Mouse (Mus musculus): ENCODE results near the gene Creld2. TPM values are rescaled to one million over a fixed set of nuclear protein-coding genes. Genes with fewer than 3 reads are reported as not detected.

Creld2 gene
- polyA plus RNA-seq, 1 experiment from 2014 or later = 64.3 TPM

GRCm38 (mm10) chr15:88831482-88831881 lies 12.0 kb downstream of the Creld2 start:
- Histone ChIP-seq H3K36me3 (replicated peaks) (peaks cover 13% of the 10 kb centered on the region), H3K4me3 (replicated peaks) (no peak overlapping the region), H3K4me2 (no peak overlapping the region), H3K4me1 (no peaks in the 10 kb centered on the region; the same call in 1 of the 2 replicates), H3K9me3 (no peaks in the 10 kb centered on the region), H3K9ac (no peak overlapping the region), H3K27me3 (no peaks in the 10 kb centered on the region), H3K27ac (no peak overlapping the region)
- no peak for ATAC-seq (ENCODE audit: low FRiP score)
- WGBS = 77% methylated on average over 5 of the region's 5 CpGs

- no peaks in the 10 kb centered on the region for H3K27me3 ChIP-seq
- H3K4me2 ChIP-seq = no peak overlapping the region
- 88% methylated on average over 9 of the region's 9 CpGs for WGBS
- H3K9me3 ChIP-seq = no peaks in the 10 kb centered on the region
- no peak overlapping the region for H3K9ac ChIP-seq
- no peak overlapping the region for H3K4me3 ChIP-seq (replicated peaks)
- H3K4me1 ChIP-seq = peaks cover 6% of the 10 kb centered on the region
- H3K27ac ChIP-seq = no peak overlapping the region
- no peak for ATAC-seq (ENCODE audit: low FRiP score)
- H3K36me3 ChIP-seq (replicated peaks) = peaks cover 3% of the 10 kb centered on the region; the same call in 1 of the 2 replicates
Measured at GRCm38 (mm10) chr15:88832536-88832935, 13.1 kb downstream of the Creld2 start.

GRCm38 (mm10) chr15:88836031-88836430 lies 16.6 kb downstream of the Creld2 start:
- no peak overlapping the region for H3K27ac ChIP-seq
- H3K4me2 ChIP-seq = no peak overlapping the region
- H3K4me3 ChIP-seq (replicated peaks) = no peak overlapping the region
- 0 out of 2 replicates have a peak, but pooled peaks cover 3% of the 10 kb centered on the region for H3K27me3 ChIP-seq
- WGBS = 86% methylated on average over 6 of the region's 6 CpGs
- H3K9me3 ChIP-seq = no peaks in the 10 kb centered on the region
- H3K36me3 ChIP-seq (replicated peaks) = no peaks in the 10 kb centered on the region
- no peak overlapping the region for H3K9ac ChIP-seq
- no peak for ATAC-seq (ENCODE audit: low FRiP score)
- peaks cover 29% of the 10 kb centered on the region for H3K4me1 ChIP-seq

- WGBS = 77% methylated on average over 5 of the region's 5 CpGs
- 0 out of 2 replicates have a peak, but pooled peaks cover 3% of the 10 kb centered on the region for H3K27me3 ChIP-seq
- H3K27ac ChIP-seq = no peak overlapping the region
- H3K36me3 ChIP-seq (replicated peaks) = no peaks in the 10 kb centered on the region
- no peaks in the 10 kb centered on the region for H3K9me3 ChIP-seq
- H3K4me2 ChIP-seq = peak overlapping the region; percentile 84; the same call in 1 of the 2 replicates
- H3K4me3 ChIP-seq (replicated peaks) = no peak overlapping the region
- H3K4me1 ChIP-seq = peaks cover 29% of the 10 kb centered on the region
- no peak for ATAC-seq (ENCODE audit: low FRiP score)
- H3K9ac ChIP-seq = no peak overlapping the region
Measured at GRCm38 (mm10) chr15:88836571-88836970, 17.1 kb downstream of the Creld2 start.

- H3K9ac ChIP-seq = peak overlapping the region; percentile 56
- ATAC-seq (ENCODE audit: low FRiP score) = peak; percentile 66
- peaks cover 29% of the 10 kb centered on the region for H3K4me1 ChIP-seq
- H3K27me3 ChIP-seq = 0 out of 2 replicates have a peak, but pooled peaks cover 3% of the 10 kb centered on the region
- under 1% methylated on average over 39 of the region's 39 CpGs for WGBS
- no peak overlapping the region for H3K27ac ChIP-seq
- peak overlapping the region; percentile 84 for H3K4me2 ChIP-seq
- H3K4me3 ChIP-seq (replicated peaks) = peak overlapping the region; percentile 43
- no peaks in the 10 kb centered on the region for H3K36me3 ChIP-seq (replicated peaks)
- H3K9me3 ChIP-seq = no peaks in the 10 kb centered on the region
Measured at GRCm38 (mm10) chr15:88837199-88837932, 17.9 kb downstream of the Creld2 start.

GRCm38 (mm10) chr15:88837977-88838376 lies 18.5 kb downstream of the Creld2 start:
- peak overlapping the region; percentile 43 for H3K4me3 ChIP-seq (replicated peaks)
- 0 out of 2 replicates have a peak, but pooled peaks cover 3% of the 10 kb centered on the region for H3K27me3 ChIP-seq
- peak overlapping the region; percentile 56; the same call in 1 of the 2 replicates for H3K9ac ChIP-seq
- H3K4me1 ChIP-seq = peaks cover 29% of the 10 kb centered on the region
- no peaks in the 10 kb centered on the region for H3K9me3 ChIP-seq
- peak overlapping the region; percentile 84 for H3K4me2 ChIP-seq
- no peak for ATAC-seq (ENCODE audit: low FRiP score)
- WGBS = 4% methylated on average over 11 of the region's 11 CpGs
- no peak overlapping the region for H3K27ac ChIP-seq
- no peaks in the 10 kb centered on the region for H3K36me3 ChIP-seq (replicated peaks)

GRCm38 (mm10) chr15:88839271-88839670 lies 19.8 kb downstream of the Creld2 start:
- H3K4me1 ChIP-seq = peaks cover 32% of the 10 kb centered on the region
- 23% methylated on average over 9 of the region's 9 CpGs for WGBS
- H3K4me3 ChIP-seq (replicated peaks) = no peak overlapping the region
- peak overlapping the region; percentile 15; the same call in 1 of the 2 replicates for H3K4me2 ChIP-seq
- peak; percentile 71 for ATAC-seq (ENCODE audit: low FRiP score)
- H3K9me3 ChIP-seq = no peaks in the 10 kb centered on the region
- H3K27me3 ChIP-seq = 0 out of 2 replicates have a peak, but pooled peaks cover 3% of the 10 kb centered on the region
- no peaks in the 10 kb centered on the region for H3K36me3 ChIP-seq (replicated peaks)
- peak overlapping the region; percentile 50 for H3K27ac ChIP-seq
- no peak overlapping the region for H3K9ac ChIP-seq

GRCm38 (mm10) chr15:88840126-88840525 lies 20.7 kb downstream of the Creld2 start:
- 62% methylated on average over 10 of the region's 10 CpGs for WGBS
- Histone ChIP-seq H3K27ac (peak overlapping the region; percentile 50; the same call in 1 of the 2 replicates), H3K4me2 (no peak overlapping the region), H3K9me3 (no peaks in the 10 kb centered on the region), H3K36me3 (replicated peaks) (no peaks in the 10 kb centered on the region), H3K27me3 (0 out of 2 replicates have a peak, but pooled peaks cover 3% of the 10 kb centered on the region), H3K4me3 (replicated peaks) (no peak overlapping the region), H3K9ac (no peak overlapping the region), H3K4me1 (peaks cover 32% of the 10 kb centered on the region)
- no peak for ATAC-seq (ENCODE audit: low FRiP score)

- Histone ChIP-seq H3K27ac (no peak overlapping the region), H3K9me3 (no peaks in the 10 kb centered on the region), H3K9ac (no peak overlapping the region), H3K36me3 (replicated peaks) (no peaks in the 10 kb centered on the region), H3K4me3 (replicated peaks) (no peak overlapping the region), H3K4me1 (peaks cover 32% of the 10 kb centered on the region), H3K27me3 (0 out of 2 replicates have a peak, but pooled peaks cover 3% of the 10 kb centered on the region), H3K4me2 (no peak overlapping the region)
- no peak for ATAC-seq (ENCODE audit: low FRiP score)
- 100% methylated on average over 2 of the region's 2 CpGs for WGBS
Measured at GRCm38 (mm10) chr15:88841160-88841559, 21.7 kb downstream of the Creld2 start.

GRCm38 (mm10) chr15:88841580-88842299 lies 22.3 kb downstream of the Creld2 start:
- no peaks in the 10 kb centered on the region for H3K36me3 ChIP-seq (replicated peaks)
- no peak overlapping the region for H3K4me3 ChIP-seq (replicated peaks)
- H3K9ac ChIP-seq = no peak overlapping the region
- peaks cover 32% of the 10 kb centered on the region for H3K4me1 ChIP-seq
- no peak overlapping the region for H3K4me2 ChIP-seq
- H3K27me3 ChIP-seq = 0 out of 2 replicates have a peak, but pooled peaks cover 3% of the 10 kb centered on the region
- no peaks in the 10 kb centered on the region for H3K9me3 ChIP-seq
- H3K27ac ChIP-seq = no peak overlapping the region
- 86% methylated on average over 3 of the region's 3 CpGs for WGBS
- no peak for ATAC-seq (ENCODE audit: low FRiP score)

- H3K27me3 ChIP-seq = 0 out of 2 replicates have a peak, but pooled peaks cover 3% of the 10 kb centered on the region
- H3K4me3 ChIP-seq (replicated peaks) = no peak overlapping the region
Measured at GRCm38 (mm10) chr15:88842300-88842673, 22.8 kb downstream of the Creld2 start.

GRCm38 (mm10) chr15:88843486-88844097 lies 24.1 kb downstream of the Creld2 start:
- Histone ChIP-seq H3K9ac (no peak overlapping the region), H3K4me2 (no peak overlapping the region), H3K27ac (no peak overlapping the region), H3K27me3 (0 out of 2 replicates have a peak, but pooled peaks cover 3% of the 10 kb centered on the region), H3K36me3 (replicated peaks) (no peaks in the 10 kb centered on the region), H3K9me3 (no peaks in the 10 kb centered on the region), H3K4me1 (peaks cover 19% of the 10 kb centered on the region), H3K4me3 (replicated peaks) (no peak overlapping the region)
- 0 out of 2 replicates have a peak, but pooled peaks have one; percentile 31 for ATAC-seq (ENCODE audit: low FRiP score)
- 47% methylated on average over 8 of the region's 8 CpGs for WGBS

More at GRCm38 (mm10) chr15:88842300-88842673, 22.8 kb downstream of the Creld2 start:
- 74% methylated on average over 3 of the region's 3 CpGs for WGBS
- H3K4me2 ChIP-seq = no peak overlapping the region
- no peak for ATAC-seq (ENCODE audit: low FRiP score)
- no peaks in the 10 kb centered on the region for H3K9me3 ChIP-seq
- no peak overlapping the region for H3K27ac ChIP-seq
- H3K9ac ChIP-seq = no peak overlapping the region
- H3K4me1 ChIP-seq = peaks cover 29% of the 10 kb centered on the region
- H3K36me3 ChIP-seq (replicated peaks) = no peaks in the 10 kb centered on the region
